Mouse (Mus musculus) intestine, postnatal 0 days (tissue): ENCODE measurements at regions not wholly inside any gene's neighbourhood (a gene's known extent, or its start where the extent isn't known, plus 50 kb on each side); places are given as distances from the start of the nearest gene placed in this dataset.

Experiments used
- ATAC-seq: fragments of 200-750 bp; cut with Nextera tagmentation; 2 replicates; pipeline ENCODE4 v1.8.0; 2017; ENCODE audit warnings: mild to moderate bottlenecking, moderate TSS enrichment, moderate library complexity
- H3K27ac ChIP-seq: fragments of 300-500 bp; sonication (generic); 2 replicates; pipeline ENCODE4 v1.5.1; 2014; ENCODE audit warnings: mild to moderate bottlenecking, low read depth, low read length, moderate library complexity
- H3K27me3 ChIP-seq: fragments of 300-500 bp; sonication (generic); replicated peaks from 2 replicates; pipeline ENCODE4 v1.6.1; 2014; ENCODE audit warnings: low read length, mixed read lengths; ENCODE audit not compliant: control insufficient read depth, insufficient read depth
- H3K36me3 ChIP-seq: fragments of 300-500 bp; sonication (generic); 2 replicates; pipeline ENCODE4 v1.6.1; 2014; ENCODE audit warnings: mild to moderate bottlenecking, moderate library complexity; ENCODE audit not compliant: control insufficient read depth, insufficient read depth
- H3K4me1 ChIP-seq: fragments of 300-500 bp; sonication (generic); replicated peaks from 2 replicates; pipeline ENCODE4 v1.6.1; 2014; ENCODE audit warnings: antibody characterized with exemption, low read length, mixed read lengths; ENCODE audit not compliant: control insufficient read depth, insufficient read depth
- H3K4me2 ChIP-seq: fragments of 300-500 bp; sonication (generic); replicated peaks from 2 replicates; pipeline ENCODE4 v1.6.1; 2014; ENCODE audit warnings: low read depth, mild to moderate bottlenecking, moderate library complexity
- H3K4me3 ChIP-seq: fragments of 300-500 bp; sonication (generic); 2 replicates; pipeline ENCODE4 v1.5.1; 2014; ENCODE audit warnings: low read depth, low read length
- H3K9ac ChIP-seq: fragments of 300-500 bp; sonication (generic); 2 replicates; pipeline ENCODE4 v1.6.1; 2014; ENCODE audit warnings: mild to moderate bottlenecking, low read depth, low read length
- H3K9me3 ChIP-seq: fragments of 300-500 bp; sonication (generic); 2 replicates; pipeline ENCODE4 v1.6.1; 2016; ENCODE audit warnings: mixed run types; ENCODE audit not compliant: control insufficient read depth
- CTCF ChIP-seq: sonication (generic); IDR thresholded peaks from 2 replicates; pipeline ENCODE4 v1.5.1; 2016; ENCODE audit warnings: low read depth, mild to moderate bottlenecking, control low read depth, antibody characterized with exemption, moderate library complexity
- WGBS: fragments of 180-500 bp; shearing (Covaris S2); extraction: QIAGEN DNeasy Blood & Tissue Kit; methylation state at CpG from one replicate; pipeline ENCODE4 v1.1.7; 2014; 5-methylcytosine and 5-hydroxymethylcytosine counted together

GRCm38 (mm10) chr10:98572782-98573536 is 341.2 kb upstream of the Atp2b1 start:
- Histone ChIP-seq H3K4me1 (no peaks in the 10 kb centered on the region), H3K27ac (no peak overlapping the region), H3K4me2 (no peak overlapping the region), H3K9me3 (no peaks in the 10 kb centered on the region), H3K4me3 (no peak overlapping the region), H3K36me3 (no peaks in the 10 kb centered on the region), H3K9ac (no peak overlapping the region), H3K27me3 (no peaks in the 10 kb centered on the region)
- no peak for ATAC-seq
- 57% methylated on average over 15 of the region's 16 CpGs for WGBS
- no peak for TF ChIP-seq CTCF

- ATAC-seq: no peak
- Histone ChIP-seq H3K36me3 (no peaks in the 10 kb centered on the region), H3K4me2 (no peak overlapping the region), H3K9ac (no peak overlapping the region), H3K4me1 (no peaks in the 10 kb centered on the region), H3K9me3 (no peaks in the 10 kb centered on the region), H3K27ac (no peak overlapping the region), H3K4me3 (no peak overlapping the region), H3K27me3 (no peaks in the 10 kb centered on the region)
- 81% methylated on average over 6 of the region's 6 CpGs for WGBS
- TF ChIP-seq CTCF: no peak
Measured at GRCm38 (mm10) chr10:98577040-98577439, 337.2 kb upstream of the Atp2b1 start.

GRCm38 (mm10) chr10:98584776-98585175 is 329.4 kb upstream of the Atp2b1 start:
- Histone ChIP-seq H3K4me2 (no peak overlapping the region), H3K36me3 (no peaks in the 10 kb centered on the region), H3K9ac (no peak overlapping the region), H3K4me1 (no peaks in the 10 kb centered on the region), H3K27ac (no peak overlapping the region), H3K9me3 (no peaks in the 10 kb centered on the region), H3K27me3 (no peaks in the 10 kb centered on the region), H3K4me3 (no peak overlapping the region)
- no peak for ATAC-seq
- 97% methylated on average over 1 of the region's 1 CpGs for WGBS
- TF ChIP-seq CTCF: no peak

- Histone ChIP-seq H3K9ac (no peak overlapping the region), H3K36me3 (no peaks in the 10 kb centered on the region), H3K27me3 (no peaks in the 10 kb centered on the region), H3K4me2 (no peak overlapping the region), H3K4me1 (no peaks in the 10 kb centered on the region), H3K27ac (no peak overlapping the region), H3K4me3 (no peak overlapping the region), H3K9me3 (no peaks in the 10 kb centered on the region)
- WGBS: 95% methylated on average over 14 of the region's 14 CpGs
- no peak for TF ChIP-seq CTCF
- no peak for ATAC-seq
Measured at GRCm38 (mm10) chr10:98589726-98590125, 324.5 kb upstream of the Atp2b1 start.

- no peaks in the 10 kb centered on the region for H3K4me1 ChIP-seq
- no peak overlapping the region for H3K27ac ChIP-seq
- H3K27me3 ChIP-seq: no peaks in the 10 kb centered on the region
- H3K4me3 ChIP-seq: no peak overlapping the region
- no peaks in the 10 kb centered on the region for H3K9me3 ChIP-seq
- ATAC-seq: no peak
- no peak for TF ChIP-seq CTCF
- H3K36me3 ChIP-seq: no peaks in the 10 kb centered on the region
- 85% methylated on average over 6 of the region's 6 CpGs for WGBS
- no peak overlapping the region for H3K9ac ChIP-seq
- no peak overlapping the region for H3K4me2 ChIP-seq
Measured at GRCm38 (mm10) chr10:98592154-98592553, 322.1 kb upstream of the Atp2b1 start.

- Histone ChIP-seq H3K4me3 (no peak overlapping the region), H3K9ac (no peak overlapping the region), H3K9me3 (no peaks in the 10 kb centered on the region), H3K36me3 (no peaks in the 10 kb centered on the region), H3K4me1 (no peaks in the 10 kb centered on the region), H3K27ac (no peak overlapping the region), H3K4me2 (no peak overlapping the region), H3K27me3 (no peaks in the 10 kb centered on the region)
- ATAC-seq: peak; percentile 99
- 34% methylated on average over 5 of the region's 5 CpGs for WGBS
- no peak for TF ChIP-seq CTCF
Measured at GRCm38 (mm10) chr10:98593910-98594309, 320.3 kb upstream of the Atp2b1 start.
